Mouse (Mus musculus) liver, adult 2 months (tissue): Measurements from ENCODE around the gene Bcat1.

Experiments used
- CTCF ChIP-seq: fragments of 200-500 bp; IDR thresholded peaks from 2 replicates; pipeline ENCODE4 v1.5.1; 2011; ENCODE audit warnings: low read depth, low read length, control low read depth
- POLR2A ChIP-seq: fragments of 200-500 bp; IDR thresholded peaks from 2 replicates; pipeline ENCODE4 v1.6.1; 2011; ENCODE audit warnings: low read length, control low read depth; ENCODE audit not compliant: insufficient read depth; ENCODE audit errors: extremely low read depth

- no peak for TF ChIP-seq CTCF
- TF ChIP-seq POLR2A: no peak
These were observed 8.3 kb downstream of the Bcat1 start for GRCm38 (mm10) chr6:145067679-145068078.
